In the genomic region with DNA sequence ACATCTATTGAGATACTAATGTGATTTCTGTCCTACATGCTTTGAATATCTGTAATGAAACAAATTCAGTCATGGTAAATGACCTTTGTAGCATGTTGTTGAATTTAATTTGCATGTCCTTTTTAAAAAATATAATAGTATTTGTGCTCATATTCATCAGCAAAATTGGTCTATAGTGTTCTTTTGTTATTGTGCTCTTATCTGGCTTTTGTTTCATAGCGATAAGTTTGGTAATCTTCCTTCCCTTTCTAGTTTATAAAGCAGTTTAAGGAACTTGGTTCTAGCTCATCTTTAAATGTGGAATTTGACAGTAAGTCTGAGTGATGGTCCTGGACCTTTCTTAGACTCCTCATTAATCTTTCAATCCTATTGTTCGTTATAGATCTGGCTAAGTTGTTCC, we compare ENCODE assay signal across 33 mouse cellular contexts. TPM values are rescaled to one million over a fixed set of nuclear protein-coding genes. Genes with fewer than 3 reads are reported as not detected.
"Had no signal": no experiment of that assay in that cellular context is flagged by ENCODE, and none has a peak within 500 bp of the region (broad histone marks: within the 10 kb centered on the region; RNA-seq: fewer than 3 reads in every experiment).

No protein-coding gene starts in this region.

- H3K4me1 ChIP-seq: embryonic facial prominence, embryonic 10.5 days; embryonic facial prominence, embryonic 12.5 days; embryonic facial prominence, embryonic 13.5 days; embryonic facial prominence, embryonic 15.5 days; forebrain, embryonic 10.5 days; forebrain, embryonic 12.5 days; forebrain, embryonic 13.5 days; forebrain, embryonic 15.5 days; heart, embryonic 10.5 days had no signal

- H3K4me3 ChIP-seq: embryonic facial prominence, embryonic 10.5 days; embryonic facial prominence, embryonic 12.5 days; embryonic facial prominence, embryonic 13.5 days; embryonic facial prominence, embryonic 15.5 days; erythroblast, embryonic 14.5 days; forebrain, embryonic 10.5 days; forebrain, embryonic 12.5 days; forebrain, embryonic 13.5 days; forebrain, embryonic 15.5 days; gastrocnemius, adult 2 months; heart, adult 2 months; heart, embryonic 10.5 days had no signal

- H3K36me3 ChIP-seq: embryonic facial prominence, embryonic 10.5 days; embryonic facial prominence, embryonic 12.5 days; embryonic facial prominence, embryonic 13.5 days; embryonic facial prominence, embryonic 15.5 days; forebrain, embryonic 10.5 days; forebrain, embryonic 12.5 days; forebrain, embryonic 15.5 days; heart, embryonic 10.5 days had no signal

- H3K9ac ChIP-seq: embryonic facial prominence, embryonic 12.5 days; embryonic facial prominence, embryonic 13.5 days; embryonic facial prominence, embryonic 15.5 days; forebrain, embryonic 12.5 days; forebrain, embryonic 13.5 days; forebrain, embryonic 15.5 days; forebrain, postnatal 0 days had no signal

- H3K27me3 ChIP-seq: embryonic facial prominence, embryonic 12.5 days; embryonic facial prominence, embryonic 13.5 days; embryonic facial prominence, embryonic 15.5 days; forebrain, embryonic 12.5 days; forebrain, embryonic 13.5 days; forebrain, embryonic 15.5 days had no signal

- H3K27ac ChIP-seq: embryonic facial prominence, embryonic 10.5 days; embryonic facial prominence, embryonic 12.5 days; embryonic facial prominence, embryonic 13.5 days; embryonic facial prominence, embryonic 15.5 days; forebrain, embryonic 10.5 days; forebrain, embryonic 12.5 days; forebrain, embryonic 13.5 days; forebrain, embryonic 15.5 days; gastrocnemius, adult 2 months; heart, adult 2 months; heart, embryonic 10.5 days had no signal

- H3K9me3 ChIP-seq: embryonic facial prominence, embryonic 10.5 days; embryonic facial prominence, embryonic 12.5 days; embryonic facial prominence, embryonic 13.5 days; embryonic facial prominence, embryonic 15.5 days; forebrain, embryonic 10.5 days; forebrain, embryonic 12.5 days; forebrain, embryonic 13.5 days; forebrain, embryonic 15.5 days; heart, embryonic 10.5 days had no signal

- DNase-seq: cerebellum, adult 9-10 months; cerebellum, adult 9-11 months; cerebellum, postnatal 10 days; cerebellum, postnatal 14 days; cerebellum, postnatal 25 days; cerebellum, postnatal 36 days; embryo, embryonic 11 days; forebrain, postnatal 0 days; gastrocnemius, adult 2 months; gastrocnemius, postnatal 10 days; gastrocnemius, postnatal 14 days; gastrocnemius, postnatal 25 days; gastrocnemius, postnatal 36 days; heart, adult 18-20 months; heart, adult 2 months had no signal

RNA-seq across cellular contexts. Expression of a gene that starts 28.7 kb away (rescaled TPM):
- total RNA-seq: common myeloid progenitor, adult 5-6 weeks; forebrain, postnatal 0 days; gastrocnemius, adult 18-20 months; gastrocnemius, adult 2 months; gastrocnemius, postnatal 10 days; gastrocnemius, postnatal 14 days; gastrocnemius, postnatal 25 days; gastrocnemius, postnatal 36 days; gastrocnemius, postnatal 4 days; granulocyte monocyte progenitor cell, adult 5-6 weeks; heart, adult 18-20 months; heart, adult 2 months; heart, adult 8-10 months had no signal
- polyA plus RNA-seq: embryonic facial prominence, embryonic 10.5 days; embryonic facial prominence, embryonic 12.5 days; embryonic facial prominence, embryonic 13.5 days; embryonic facial prominence, embryonic 14.5 days; embryonic facial prominence, embryonic 15.5 days; erythroblast, embryonic 14.5 days; forebrain, embryonic 14.5 days; forebrain, embryonic 15.5 days; forebrain, embryonic 16.5 days; forebrain, postnatal 0 days had no signal
